Mouse (Mus musculus): ENCODE measurements at regions not wholly inside any gene's neighbourhood (a gene's known extent, or its start where the extent isn't known, plus 50 kb on each side); places are given as distances from the start of the nearest gene placed in this dataset.

DNA sequence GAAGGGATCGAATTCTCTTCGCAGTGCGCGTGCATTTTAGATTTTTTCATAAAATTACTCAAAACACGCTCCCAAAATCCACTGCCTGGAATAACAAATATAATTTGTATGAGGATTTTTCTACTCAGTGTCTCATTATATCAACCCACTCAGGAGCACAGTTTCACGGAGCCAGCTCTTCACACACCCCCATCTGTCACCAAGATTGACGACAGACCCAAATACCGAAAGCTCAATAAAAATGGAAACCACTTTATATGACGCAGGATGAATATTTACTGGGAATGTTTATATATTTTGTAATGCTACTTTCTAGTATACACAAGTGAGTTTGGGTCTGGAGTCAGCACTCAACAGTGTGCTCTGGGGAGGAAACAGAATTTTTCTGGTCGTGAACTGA is 333.0 kb downstream of the Nkx6-1 start:
- TF ChIP-seq EP300 (IDR thresholded peaks at IDR 0.05; ENCODE audit: low read depth in 1 of 2, low read length in 2 of 2) (no peak), MAZ (IDR thresholded peaks at IDR 0.05; ENCODE audit: low read depth, low read length) (no peak)
